Mouse (Mus musculus) left cerebral cortex, adult 8-10 months (tissue): ENCODE data around the gene Plekho1. TPM values are rescaled to one million over a fixed set of nuclear protein-coding genes. Genes with fewer than 3 reads are reported as not detected.
A peak's percentile ranks its signal among the peaks of the same experiment; 100 is the strongest.

ENCODE experiments used
- DNase-seq, 2 experiments: peaks; one replicate each; pipeline ENCODE4 v3.0.0; 2022; ENCODE audit warnings: low spot score in 2 of 2
- total RNA-seq, 4 experiments: library from RNA; stranded (reverse); gene quantifications; 2 replicates each; pipeline ENCODE4 v1.2.4; 2022

Gene Plekho1
- total RNA-seq, 4 experiments from 2014 or later = 64.0 to 86.2 (median 81.6) TPM

GRCm38 (mm10) chr3:95950763-95951551 is 44.8 kb downstream of the Plekho1 start:
- DNase-seq = peak; percentile 88 to 93

- no peak for DNase-seq
Measured at GRCm38 (mm10) chr3:95948325-95948724, 47.5 kb downstream of the Plekho1 start.

DNA sequence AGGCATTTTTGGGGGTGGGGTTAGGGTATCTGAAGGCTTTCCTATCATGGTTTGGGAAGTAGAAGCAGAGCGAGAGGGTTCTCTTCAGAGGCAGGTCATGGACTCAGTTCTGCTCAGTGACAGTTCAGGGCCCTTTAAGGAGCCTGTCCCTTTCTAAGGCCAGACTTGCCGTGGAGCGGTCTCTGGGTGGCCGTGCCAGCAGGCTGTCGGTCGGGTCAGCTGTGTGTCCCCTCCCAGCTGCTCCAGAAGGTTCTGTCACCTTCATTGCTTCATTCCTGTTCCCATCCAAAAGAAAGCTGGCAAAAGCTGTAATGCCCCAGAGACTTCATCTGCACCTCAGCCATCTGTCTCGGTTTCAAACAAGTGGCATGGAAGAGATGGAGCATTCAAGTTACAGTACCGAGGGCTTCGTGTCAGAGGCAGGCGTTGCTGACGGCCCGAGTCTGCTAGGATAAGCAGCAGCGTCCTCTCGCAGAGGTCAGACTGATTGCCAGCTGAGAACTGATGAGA is 50.0 kb downstream of the Plekho1 start:
- no peak for DNase-seq

- DNase-seq = no peak
Measured at GRCm38 (mm10) chr3:95944742-95945141, 51.1 kb downstream of the Plekho1 start.

DNA sequence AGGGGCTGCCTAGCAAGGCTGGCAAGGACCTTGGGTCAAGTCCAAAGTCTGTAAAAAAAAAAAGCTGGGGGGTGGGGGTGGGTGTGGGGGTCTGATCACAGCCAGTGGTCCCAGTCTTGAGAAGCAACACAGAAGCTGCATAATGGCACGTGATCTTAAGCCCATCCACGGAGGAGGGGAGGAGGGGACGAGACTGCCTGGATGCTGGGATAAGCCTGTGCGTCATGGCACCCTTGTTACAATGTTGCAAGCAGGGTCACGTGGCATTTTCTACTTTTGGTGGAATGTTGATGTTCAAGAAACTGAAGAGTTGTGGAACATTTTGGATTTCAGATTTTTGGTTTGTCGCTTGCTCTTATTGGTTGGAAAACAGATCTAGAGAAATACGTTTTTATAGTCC is 52.6 kb downstream of the Plekho1 start:
- DNase-seq = no peak

- no peak for DNase-seq
Measured at GRCm38 (mm10) chr3:95942749-95943148, 53.1 kb downstream of the Plekho1 start.

- no peak for DNase-seq
Measured at GRCm38 (mm10) chr3:95938835-95939234, 57.0 kb downstream of the Plekho1 start.

Other genes starting within 250 kb of the Plekho1 start
- gene Tars2, start 235.8 kb downstream of the Plekho1 start, total RNA-seq = 10 to 100 TPM; 36.2 to 40.6 (median 37.4) TPM
- gene Rprd2, start 177.1 kb downstream of the Plekho1 start, total RNA-seq = 10 to 100 TPM; 60.1 to 68.9 (median 62.8) TPM
- gene Prpf3, start 140.1 kb downstream of the Plekho1 start, total RNA-seq = 10 to 100 TPM; 25.2 to 36.6 (median 36.3) TPM
- gene Mrps21, start 124.5 kb downstream of the Plekho1 start, total RNA-seq = 100 to 1,000 TPM; 139 to 170 (median 151) TPM
- gene Ciart, start 113.8 kb downstream of the Plekho1 start, total RNA-seq = 10 to 100 TPM; 27.0 to 55.7 (median 48.4) TPM
- gene BC028528, start 104.0 kb downstream of the Plekho1 start, total RNA-seq = 10 to 100 TPM in 1 of 4 experiments, 1 to 10 TPM in 3; 6.0 to 14.9 (median 8.1) TPM
- 10 to 100 TPM; 65.4 to 77.7 (median 72.4) TPM for gene Aph1a, start 102.0 kb downstream of the Plekho1 start, total RNA-seq
- 10 to 100 TPM; 12.2 to 20.3 (median 14.2) TPM for gene Car14, start 91.3 kb downstream of the Plekho1 start, total RNA-seq
- gene Anp32e, start 66.8 kb downstream of the Plekho1 start, total RNA-seq = 100 to 1,000 TPM in 3 of 4 experiments, 10 to 100 TPM in 1; 95.2 to 110 (median 106) TPM
- 10 to 100 TPM; 44.9 to 55.2 (median 50.3) TPM for gene Vps45, start 62.5 kb upstream of the Plekho1 start, total RNA-seq
- 10 to 100 TPM; 33.4 to 40.7 (median 38.5) TPM for gene Otud7b, start 108.5 kb upstream of the Plekho1 start, total RNA-seq
- gene Mtmr11, start 166.0 kb upstream of the Plekho1 start, total RNA-seq = 1 to 10 TPM; 5.8 to 8.4 (median 6.9) TPM
- gene Sf3b4, start 176.3 kb upstream of the Plekho1 start, total RNA-seq = 10 to 100 TPM; 40.3 to 48.5 (median 43.0) TPM
- 100 to 1,000 TPM; 434 to 460 (median 443) TPM for gene Sv2a, start 185.2 kb upstream of the Plekho1 start, total RNA-seq
- 10 to 100 TPM; 14.9 to 20.7 (median 18.3) TPM for gene Bola1, start 223.7 kb upstream of the Plekho1 start, total RNA-seq
- gene Hist2h2ab, start 223.9 kb upstream of the Plekho1 start, total RNA-seq = 10 to 100 TPM; 11.1 to 15.2 (median 14.1) TPM
- 10 to 100 TPM; 26.7 to 37.7 (median 31.8) TPM for gene Hist2h2ac, start 224.9 kb upstream of the Plekho1 start, total RNA-seq
- gene Hist2h2be, start 225.1 kb upstream of the Plekho1 start, total RNA-seq = 1 to 10 TPM; 4.9 to 7.1 (median 5.4) TPM
- 1 to 10 TPM; 1.1 to 4.8 (median 4.3) TPM for gene Hist2h3c2, start 243.1 kb upstream of the Plekho1 start, total RNA-seq
- 100 to 1,000 TPM; 190 to 245 (median 229) TPM for gene Hist2h2aa2, start 244.3 kb upstream of the Plekho1 start, total RNA-seq
- 10 to 100 TPM in 2 of 4 experiments, 1 to 10 TPM in 2; 5.2 to 28.7 (median 10.2) TPM for gene Hist2h2aa1, start 249.5 kb upstream of the Plekho1 start, total RNA-seq